Mouse (Mus musculus): ENCODE data around the gene Ifnlr1. TPM values are rescaled to one million over a fixed set of nuclear protein-coding genes. Genes with fewer than 3 reads are reported as not detected.

The Ifnlr1 gene
- polyA plus RNA-seq, 2 experiments = 1.1 to 3.1 TPM

DNA sequence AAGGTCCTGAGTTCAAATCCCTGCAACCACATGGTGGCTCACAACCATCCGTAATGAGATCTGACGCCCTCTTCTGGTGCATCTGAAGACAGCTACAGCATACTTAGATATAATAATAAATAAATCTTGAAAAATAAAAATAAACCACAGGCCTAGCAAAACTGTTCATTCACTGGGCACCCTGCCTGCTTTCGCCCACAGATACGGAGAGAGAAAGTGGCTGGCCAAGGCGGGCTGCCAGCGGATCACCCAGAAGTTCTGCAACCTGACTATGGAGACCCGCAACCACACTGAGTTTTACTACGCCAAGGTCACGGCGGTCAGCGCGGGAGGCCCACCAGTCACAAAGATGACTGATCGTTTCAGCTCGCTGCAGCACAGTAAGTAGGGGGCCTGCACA is 47.8 kb downstream of the Ifnlr1 start:
- H3K27ac ChIP-seq (replicated peaks; ENCODE audit: low read depth, low read length) = no peak overlapping the region
- 93% methylated on average over 14 of the region's 14 CpGs for WGBS
- no peaks in the 10 kb centered on the region for H3K27me3 ChIP-seq (ENCODE audit: control insufficient read depth, insufficient read depth, low read length)
- H3K4me2 ChIP-seq (replicated peaks; ENCODE audit: low read depth, low read length, severe bottlenecking) = no peak overlapping the region
- no peak for ATAC-seq (ENCODE audit: low FRiP score, low read depth)
- no peak for TF ChIP-seq POLR2A (IDR thresholded peaks at IDR 0.05; ENCODE audit: borderline replicate concordance, extremely low read depth, insufficient read depth, insufficient read length)
- DNase-seq (ENCODE audit: low spot score) = no peak
- H3K9me3 ChIP-seq (ENCODE audit: control insufficient read depth, low read length) = no peaks in the 10 kb centered on the region
- 0 out of 2 replicates have a peak, but pooled peaks cover 3% of the 10 kb centered on the region for H3K4me1 ChIP-seq (ENCODE audit: control insufficient read depth, insufficient read depth, low read length)
- no peak overlapping the region for H3K4me3 ChIP-seq (replicated peaks; ENCODE audit: low read length)
- H3K36me3 ChIP-seq (ENCODE audit: control insufficient read depth, insufficient read depth, low read length) = no peaks in the 10 kb centered on the region
- no peak overlapping the region for H3K9ac ChIP-seq (ENCODE audit: low read depth, low read length, severe bottlenecking)

DNA sequence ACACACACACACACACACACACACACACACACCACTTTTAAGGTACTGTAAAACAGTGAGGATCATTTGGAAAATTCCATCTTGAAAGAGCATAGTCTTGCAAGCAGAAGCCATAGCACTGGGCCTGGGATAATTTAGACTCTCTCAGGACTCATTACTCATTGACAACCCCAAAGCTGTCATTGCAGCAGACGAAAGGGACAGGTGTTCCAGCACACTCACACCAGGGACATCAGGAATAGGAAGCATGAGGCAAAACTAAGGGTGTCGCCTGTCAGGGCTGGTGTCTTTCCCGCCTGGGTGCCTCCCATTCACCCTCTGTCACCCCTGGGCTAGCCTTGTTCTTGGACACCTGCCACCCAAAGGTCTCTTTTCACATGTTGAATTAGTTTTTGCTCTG is 50.8 kb downstream of the Ifnlr1 start:
- Histone ChIP-seq H3K36me3 (ENCODE audit: control insufficient read depth, insufficient read depth, low read length) (no peaks in the 10 kb centered on the region), H3K4me3 (replicated peaks; ENCODE audit: low read length) (no peak overlapping the region), H3K9me3 (ENCODE audit: control insufficient read depth, low read length) (no peaks in the 10 kb centered on the region), H3K4me1 (ENCODE audit: control insufficient read depth, insufficient read depth, low read length) (0 out of 2 replicates have a peak, but pooled peaks cover 3% of the 10 kb centered on the region), H3K27ac (replicated peaks; ENCODE audit: low read depth, low read length) (no peak overlapping the region), H3K9ac (ENCODE audit: low read depth, low read length, severe bottlenecking) (no peak overlapping the region), H3K4me2 (replicated peaks; ENCODE audit: low read depth, low read length, severe bottlenecking) (no peak overlapping the region), H3K27me3 (ENCODE audit: control insufficient read depth, insufficient read depth, low read length) (no peaks in the 10 kb centered on the region)
- no peak for DNase-seq (ENCODE audit: low spot score)
- ATAC-seq (ENCODE audit: low FRiP score, low read depth) = no peak
- TF ChIP-seq POLR2A (IDR thresholded peaks at IDR 0.05; ENCODE audit: borderline replicate concordance, extremely low read depth, insufficient read depth, insufficient read length) = no peak
- 79% methylated on average over 3 of the region's 3 CpGs for WGBS

DNA sequence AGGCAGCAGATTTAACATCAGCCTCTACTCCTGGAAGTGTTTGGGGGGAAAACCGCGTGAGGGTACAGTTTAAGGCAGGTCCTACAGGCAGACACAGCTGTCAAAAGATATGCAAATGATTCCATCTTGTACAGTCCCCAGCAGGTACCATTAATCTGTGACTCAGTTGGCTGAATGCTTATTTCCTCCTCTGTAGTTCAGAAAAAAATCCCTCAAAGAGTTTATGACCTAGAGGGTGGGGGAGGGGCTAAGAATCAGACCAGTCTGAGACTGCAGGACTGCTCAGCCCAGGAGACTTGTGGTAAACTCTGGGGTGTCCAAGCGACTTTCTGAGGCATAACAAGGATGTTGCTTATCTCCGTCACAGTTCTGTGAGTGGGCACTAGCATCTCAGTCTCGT is 52.1 kb downstream of the Ifnlr1 start:
- ATAC-seq (ENCODE audit: low FRiP score, low read depth) = no peak
- Histone ChIP-seq H3K27ac (replicated peaks; ENCODE audit: low read depth, low read length) (no peak overlapping the region), H3K4me2 (replicated peaks; ENCODE audit: low read depth, low read length, severe bottlenecking) (no peak overlapping the region), H3K36me3 (ENCODE audit: control insufficient read depth, insufficient read depth, low read length) (no peaks in the 10 kb centered on the region), H3K9me3 (ENCODE audit: control insufficient read depth, low read length) (no peaks in the 10 kb centered on the region), H3K9ac (ENCODE audit: low read depth, low read length, severe bottlenecking) (no peak overlapping the region), H3K4me3 (replicated peaks; ENCODE audit: low read length) (no peak overlapping the region), H3K27me3 (ENCODE audit: control insufficient read depth, insufficient read depth, low read length) (no peaks in the 10 kb centered on the region), H3K4me1 (ENCODE audit: control insufficient read depth, insufficient read depth, low read length) (0 out of 2 replicates have a peak, but pooled peaks cover 3% of the 10 kb centered on the region)
- no peak for TF ChIP-seq POLR2A (IDR thresholded peaks at IDR 0.05; ENCODE audit: borderline replicate concordance, extremely low read depth, insufficient read depth, insufficient read length)
- WGBS = 39% methylated on average over 5 of the region's 5 CpGs
- DNase-seq (ENCODE audit: low spot score) = no peak

DNA sequence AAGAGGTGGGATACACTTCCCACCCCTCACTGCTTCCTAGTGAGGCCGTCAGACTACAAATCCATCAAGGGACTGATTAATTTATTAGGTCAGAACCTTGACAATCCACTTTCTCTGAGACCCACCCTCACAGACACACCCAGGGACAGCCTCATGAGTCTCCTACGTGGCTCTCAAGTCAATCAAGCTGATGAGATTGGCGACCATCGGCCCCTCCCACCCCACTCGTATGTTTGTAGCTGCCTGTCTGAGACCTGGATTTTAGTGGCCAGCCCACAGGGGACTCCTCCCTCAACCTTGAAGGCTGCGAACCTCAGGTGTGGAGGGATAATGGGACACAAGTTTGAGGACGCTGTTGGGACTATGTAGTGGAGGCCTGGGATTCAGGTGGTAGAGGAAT is 53.1 kb downstream of the Ifnlr1 start:
- H3K9me3 ChIP-seq (ENCODE audit: control insufficient read depth, low read length) = no peaks in the 10 kb centered on the region
- 49% methylated on average over 7 of the region's 7 CpGs for WGBS
- no peak for ATAC-seq (ENCODE audit: low FRiP score, low read depth)
- H3K36me3 ChIP-seq (ENCODE audit: control insufficient read depth, insufficient read depth, low read length) = no peaks in the 10 kb centered on the region
- H3K4me2 ChIP-seq (replicated peaks; ENCODE audit: low read depth, low read length, severe bottlenecking) = no peak overlapping the region
- no peak overlapping the region for H3K9ac ChIP-seq (ENCODE audit: low read depth, low read length, severe bottlenecking)
- TF ChIP-seq POLR2A (IDR thresholded peaks at IDR 0.05; ENCODE audit: borderline replicate concordance, extremely low read depth, insufficient read depth, insufficient read length) = no peak
- 0 out of 2 replicates have a peak, but pooled peaks cover 3% of the 10 kb centered on the region for H3K4me1 ChIP-seq (ENCODE audit: control insufficient read depth, insufficient read depth, low read length)
- DNase-seq (ENCODE audit: low spot score) = no peak
- H3K4me3 ChIP-seq (replicated peaks; ENCODE audit: low read length) = no peak overlapping the region
- no peaks in the 10 kb centered on the region for H3K27me3 ChIP-seq (ENCODE audit: control insufficient read depth, insufficient read depth, low read length)
- no peak overlapping the region for H3K27ac ChIP-seq (replicated peaks; ENCODE audit: low read depth, low read length)

DNA sequence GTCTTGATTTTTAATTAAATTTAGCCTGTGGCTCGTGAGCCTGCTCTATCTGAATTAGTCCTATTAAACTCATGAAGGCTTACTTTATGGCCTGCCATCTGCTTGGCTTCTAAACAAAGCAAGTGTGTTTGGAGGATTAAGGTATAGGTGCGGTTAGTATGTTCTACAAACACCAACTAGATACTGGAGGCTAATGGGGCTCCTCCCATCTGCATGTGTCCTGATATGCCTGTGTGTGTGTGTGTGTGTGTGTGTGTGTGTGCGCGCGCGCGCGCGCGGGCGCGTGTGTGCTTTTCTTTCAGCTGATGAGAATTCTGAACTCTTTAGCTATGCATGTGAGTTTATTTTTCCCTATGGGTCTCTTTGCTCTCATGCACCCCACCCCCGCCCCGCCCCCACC is 53.6 kb downstream of the Ifnlr1 start:
- Histone ChIP-seq H3K9ac (ENCODE audit: low read depth, low read length, severe bottlenecking) (no peak overlapping the region), H3K4me3 (replicated peaks; ENCODE audit: low read length) (no peak overlapping the region), H3K27ac (replicated peaks; ENCODE audit: low read depth, low read length) (no peak overlapping the region), H3K9me3 (ENCODE audit: control insufficient read depth, low read length) (no peaks in the 10 kb centered on the region), H3K4me2 (replicated peaks; ENCODE audit: low read depth, low read length, severe bottlenecking) (no peak overlapping the region), H3K36me3 (ENCODE audit: control insufficient read depth, insufficient read depth, low read length) (no peaks in the 10 kb centered on the region), H3K27me3 (ENCODE audit: control insufficient read depth, insufficient read depth, low read length) (no peaks in the 10 kb centered on the region), H3K4me1 (ENCODE audit: control insufficient read depth, insufficient read depth, low read length) (0 out of 2 replicates have a peak, but pooled peaks cover 3% of the 10 kb centered on the region)
- WGBS = 89% methylated on average over 14 of the region's 14 CpGs
- ATAC-seq (ENCODE audit: low FRiP score, low read depth) (no peak), DNase-seq (ENCODE audit: low spot score) (no peak)
- TF ChIP-seq POLR2A (IDR thresholded peaks at IDR 0.05; ENCODE audit: borderline replicate concordance, extremely low read depth, insufficient read depth, insufficient read length) = no peak

DNA sequence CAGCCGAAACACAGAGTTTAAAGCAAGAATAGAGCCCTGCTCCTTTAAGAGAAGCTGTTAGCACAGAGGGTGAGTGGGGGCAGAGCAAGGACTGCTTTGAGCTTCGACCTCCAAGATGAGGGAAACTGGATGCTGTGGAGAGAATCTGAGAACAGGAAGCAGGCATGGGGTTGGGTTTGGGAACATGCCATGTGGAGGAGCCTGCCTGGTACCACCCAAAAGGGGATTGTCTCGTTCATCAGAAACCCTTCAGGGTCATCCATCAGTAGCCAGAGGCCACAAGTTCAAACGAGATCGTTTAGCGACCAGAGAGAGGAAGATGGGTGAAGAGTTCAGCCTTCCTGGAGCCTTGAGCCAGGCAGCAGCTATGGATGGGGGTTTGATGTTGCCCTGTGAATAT is 57.4 kb downstream of the Ifnlr1 start:
- Histone ChIP-seq H3K9ac (ENCODE audit: low read depth, low read length, severe bottlenecking) (no peak overlapping the region), H3K9me3 (ENCODE audit: control insufficient read depth, low read length) (no peaks in the 10 kb centered on the region), H3K4me3 (replicated peaks; ENCODE audit: low read length) (no peak overlapping the region), H3K36me3 (ENCODE audit: control insufficient read depth, insufficient read depth, low read length) (no peaks in the 10 kb centered on the region), H3K27me3 (ENCODE audit: control insufficient read depth, insufficient read depth, low read length) (no peaks in the 10 kb centered on the region), H3K4me2 (replicated peaks; ENCODE audit: low read depth, low read length, severe bottlenecking) (no peak overlapping the region), H3K4me1 (ENCODE audit: control insufficient read depth, insufficient read depth, low read length) (0 out of 2 replicates have a peak, but pooled peaks cover 3% of the 10 kb centered on the region), H3K27ac (replicated peaks; ENCODE audit: low read depth, low read length) (no peak overlapping the region)
- no peak for TF ChIP-seq POLR2A (IDR thresholded peaks at IDR 0.05; ENCODE audit: borderline replicate concordance, extremely low read depth, insufficient read depth, insufficient read length)
- WGBS = 21% methylated on average over 6 of the region's 6 CpGs
- DNase-seq (ENCODE audit: low spot score) (no peak), ATAC-seq (ENCODE audit: low FRiP score, low read depth) (no peak)
